Mouse (Mus musculus) kidney, adult 2 months (tissue): ENCODE measurements around the gene Fyn.

Experiments
- CTCF ChIP-seq: fragments of 200-500 bp; conservative IDR thresholded peaks from 2 replicates; pipeline ENCODE4 v1.5.1; 2011; ENCODE audit warnings: low read depth, mild to moderate bottlenecking, control low read depth, low read length, moderate library complexity, mixed read lengths; ENCODE audit not compliant: insufficient read depth, insufficient read length
- POLR2A ChIP-seq: fragments of 200-500 bp; IDR thresholded peaks from one replicate; pipeline ENCODE4 v1.6.1; 2011; ENCODE audit warnings: low read depth, low read length, control low read depth

DNA sequence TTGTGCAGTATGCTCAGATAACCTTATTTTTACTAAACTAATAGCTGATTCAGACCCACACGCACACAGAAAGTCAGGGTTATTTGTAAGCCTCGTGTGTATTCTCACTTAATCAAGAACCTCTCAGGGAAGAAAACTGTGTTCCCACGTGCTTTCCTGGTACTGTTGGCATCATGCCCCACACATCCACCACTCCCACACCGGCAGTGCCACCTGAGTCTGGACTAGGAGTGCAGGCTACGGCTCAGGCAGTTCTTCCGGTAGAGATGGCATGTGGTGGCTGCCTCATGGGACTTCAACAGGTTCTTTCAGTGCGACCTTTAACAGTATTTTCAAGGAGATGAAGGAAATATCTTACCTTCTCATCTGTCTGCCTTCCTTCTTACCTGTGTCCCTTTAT, 104.3 kb downstream of the Fyn start:
- TF ChIP-seq POLR2A: no peak
- no peak for TF ChIP-seq CTCF
